Mouse (Mus musculus): ENCODE measurements around the gene Gas1.

Gene Gas1

GRCm38 (mm10) chr13:60173186-60173585 is 4.0 kb downstream of the Gas1 start:
- DNase-seq (ENCODE audit: low spot score in 2 of 2) = no peak

GRCm38 (mm10) chr13:60172366-60173017 is 4.7 kb downstream of the Gas1 start:
- DNase-seq (ENCODE audit: low spot score in 2 of 2) = peak; percentile 29 to 31

- no peak for DNase-seq (ENCODE audit: low spot score in 2 of 2)
These were observed 5.4 kb downstream of the Gas1 start for GRCm38 (mm10) chr13:60171781-60172180.

DNA sequence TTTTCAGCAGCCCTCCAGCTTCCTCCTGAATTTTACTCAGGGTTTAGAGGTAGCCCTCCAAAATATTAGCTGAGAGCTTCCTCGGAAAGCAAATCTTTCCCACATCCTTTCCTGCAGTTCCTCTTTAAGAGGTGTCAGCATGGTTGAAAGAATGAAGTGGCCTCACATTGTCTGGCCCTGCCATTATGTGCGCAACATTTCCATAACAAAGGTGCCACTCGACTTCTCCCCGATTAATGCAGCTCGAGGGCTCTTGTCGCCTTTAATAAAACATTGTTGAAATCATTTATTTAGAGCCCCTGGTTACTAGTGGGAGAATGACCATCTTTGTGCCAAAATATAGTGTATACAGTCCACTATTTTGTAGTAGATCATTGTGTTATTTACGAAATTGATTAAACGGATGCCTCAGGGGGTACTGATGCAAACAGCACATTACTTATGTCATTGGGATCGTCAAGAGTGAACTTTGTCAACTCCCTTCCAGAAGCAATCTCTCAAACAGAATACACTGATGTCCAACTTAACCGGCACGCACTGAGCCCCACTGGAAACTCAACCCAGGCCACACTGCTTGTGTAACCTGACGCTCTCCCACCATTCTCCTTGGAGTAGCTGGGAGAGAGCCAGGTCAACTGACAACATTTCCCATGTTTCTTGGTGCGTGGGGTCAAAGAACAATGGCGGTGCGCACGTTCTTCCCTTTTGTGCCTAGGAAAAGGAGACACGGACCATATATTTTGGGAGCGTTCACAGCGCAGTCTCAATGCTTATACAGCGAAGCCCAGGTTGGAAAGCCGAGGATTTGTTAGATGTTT is 6.1 kb downstream of the Gas1 start:
- DNase-seq (ENCODE audit: low spot score in 2 of 2) = no peak

DNA sequence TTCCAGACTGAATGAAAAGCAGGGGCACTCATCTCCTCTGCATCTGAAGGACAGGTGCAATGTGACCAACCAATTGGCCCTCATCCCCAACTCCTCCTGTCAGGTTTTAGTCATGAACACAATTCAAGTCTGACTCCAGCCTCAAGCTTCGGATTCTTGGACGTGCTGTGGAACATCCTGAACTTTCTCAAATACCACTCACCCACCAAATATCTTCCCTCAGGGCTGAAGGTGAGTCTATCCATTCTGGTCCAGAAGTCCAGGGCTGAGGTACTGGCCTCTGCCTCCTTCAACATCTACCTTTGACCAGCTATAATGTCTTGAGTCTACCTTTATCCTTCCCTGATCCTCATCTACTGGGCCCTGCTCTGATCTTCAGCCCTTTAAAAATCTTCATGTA is 8.1 kb downstream of the Gas1 start:
- DNase-seq (ENCODE audit: low spot score in 2 of 2) = no peak

GRCm38 (mm10) chr13:60156294-60157126 is 20.7 kb downstream of the Gas1 start:
- DNase-seq (ENCODE audit: low spot score in 2 of 2) = no peak

DNA sequence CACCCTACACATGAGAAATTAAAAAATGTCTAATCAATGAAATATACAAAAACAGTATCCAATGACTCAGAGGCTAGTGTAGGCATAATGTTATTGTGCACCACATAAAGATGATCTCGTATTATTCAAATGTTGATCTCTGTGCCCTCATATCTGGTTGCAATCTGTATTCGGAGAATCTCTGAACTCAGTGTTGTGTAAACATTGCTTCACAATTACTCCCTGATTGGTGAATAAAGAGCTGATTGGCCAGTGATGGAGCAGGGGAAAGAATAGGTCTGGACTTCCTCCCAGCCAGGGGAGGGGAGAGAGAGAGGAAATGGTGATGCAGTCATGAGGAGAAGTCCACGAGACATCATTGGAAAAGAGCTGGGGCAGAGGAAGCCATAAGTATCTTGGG is 23.0 kb downstream of the Gas1 start:
- DNase-seq (ENCODE audit: low spot score in 2 of 2) = no peak

DNA sequence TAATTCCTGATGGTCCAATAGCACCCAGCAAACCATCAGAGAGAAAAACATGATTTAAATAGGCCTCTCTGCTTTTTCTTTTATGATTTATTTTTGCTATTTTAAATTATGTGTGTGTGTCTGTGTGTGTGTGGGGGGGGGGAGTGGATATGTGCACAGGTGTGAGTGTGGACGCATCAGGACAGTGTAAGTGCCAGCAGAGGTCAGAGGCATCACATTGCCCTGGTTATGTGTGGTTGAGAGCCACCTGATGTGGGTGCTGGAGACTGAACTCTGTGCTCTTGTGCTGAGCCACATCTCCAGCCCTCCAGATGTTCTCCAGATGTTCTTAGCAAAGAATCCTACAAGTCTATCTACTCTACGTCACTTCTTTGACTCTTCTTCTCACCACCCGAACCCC is 28.9 kb downstream of the Gas1 start:
- DNase-seq (ENCODE audit: low spot score in 2 of 2) = no peak

- no peak for DNase-seq (ENCODE audit: low spot score in 2 of 2)
These were observed 29.3 kb downstream of the Gas1 start for GRCm38 (mm10) chr13:60147857-60148181.

DNA sequence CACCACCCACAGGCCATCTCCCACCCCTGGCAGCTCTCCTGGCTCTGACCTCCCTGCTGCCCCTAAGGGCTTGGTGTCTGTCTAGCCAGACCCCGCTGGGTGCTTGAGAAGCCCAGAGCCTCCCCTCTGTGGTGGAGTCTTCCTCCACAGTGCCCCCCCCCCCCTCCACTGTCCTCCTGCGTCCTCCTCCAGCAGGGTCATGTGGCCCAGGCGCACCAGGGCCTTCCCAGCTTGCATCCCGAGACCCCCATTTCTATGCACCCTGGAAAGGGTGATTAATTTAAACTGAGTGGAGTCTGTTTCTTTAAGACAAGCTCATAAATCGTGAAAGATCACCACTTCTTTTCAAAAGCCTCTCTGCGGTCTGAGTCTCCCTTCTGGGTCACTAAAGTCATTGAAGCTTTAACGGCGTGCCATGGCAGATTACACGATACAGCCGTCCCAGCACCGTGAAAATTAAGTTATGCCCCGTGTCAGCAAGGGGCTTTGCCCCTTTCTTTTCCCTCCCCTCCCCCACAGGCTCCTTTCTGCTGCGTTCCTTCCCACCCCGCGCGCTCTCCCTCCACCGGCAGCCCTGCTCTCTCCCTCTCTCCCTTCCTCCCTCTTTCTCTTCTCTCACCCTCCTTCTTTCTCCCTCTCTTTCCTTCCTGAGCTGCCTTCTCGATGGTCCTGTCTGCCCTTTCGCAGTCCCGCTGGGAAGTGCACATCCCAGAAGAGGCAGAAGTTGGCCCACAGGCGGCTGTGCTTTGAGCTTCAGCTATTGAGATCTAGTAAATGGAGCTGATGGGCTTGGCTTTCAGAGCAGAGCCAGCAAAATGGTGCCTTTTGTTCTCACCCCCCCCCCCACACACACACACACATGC is 29.9 kb downstream of the Gas1 start:
- no peak for DNase-seq (ENCODE audit: low spot score in 2 of 2)

GRCm38 (mm10) chr13:60146231-60146630 is 30.9 kb downstream of the Gas1 start:
- DNase-seq (ENCODE audit: low spot score in 2 of 2) = no peak

GRCm38 (mm10) chr13:60136962-60137361 is 40.2 kb downstream of the Gas1 start:
- no peak for DNase-seq (ENCODE audit: low spot score in 2 of 2)

GRCm38 (mm10) chr13:60134439-60134799 is 42.7 kb downstream of the Gas1 start:
- no peak for DNase-seq (ENCODE audit: low spot score in 2 of 2)

- DNase-seq (ENCODE audit: low spot score in 2 of 2) = no peak
These were observed 43.3 kb downstream of the Gas1 start for GRCm38 (mm10) chr13:60133716-60134438.

DNA sequence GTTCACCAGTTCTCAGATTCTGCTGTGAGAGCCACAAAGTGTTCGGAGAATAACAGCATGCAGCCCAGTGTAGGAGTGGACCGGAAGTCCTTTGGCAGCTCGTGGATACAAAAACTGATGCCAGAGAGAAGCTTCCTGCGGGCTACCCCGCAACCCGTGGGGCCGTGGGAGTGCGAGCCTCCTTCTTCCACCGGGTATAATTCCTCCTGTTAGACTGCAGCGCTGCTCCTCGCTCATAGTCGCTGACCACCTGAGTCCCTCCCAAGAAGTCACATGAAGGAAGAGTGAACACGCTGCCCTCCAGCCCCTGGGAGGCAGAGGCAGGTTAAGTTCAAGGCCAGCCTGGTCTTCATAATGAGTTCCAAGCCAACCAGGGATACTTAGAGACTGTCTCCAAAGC is 45.4 kb downstream of the Gas1 start:
- DNase-seq (ENCODE audit: low spot score in 2 of 2) = no peak

GRCm38 (mm10) chr13:60129541-60129940 is 47.6 kb downstream of the Gas1 start:
- DNase-seq (ENCODE audit: low spot score in 2 of 2) = no peak

- DNase-seq (ENCODE audit: low spot score in 2 of 2) = no peak
These were observed 50.8 kb downstream of the Gas1 start for GRCm38 (mm10) chr13:60126338-60126737.

- DNase-seq (ENCODE audit: low spot score in 2 of 2) = no peak
These were observed 51.5 kb downstream of the Gas1 start for GRCm38 (mm10) chr13:60125501-60126305.

- DNase-seq (ENCODE audit: low spot score in 2 of 2) = no peak
These were observed 52.1 kb downstream of the Gas1 start for GRCm38 (mm10) chr13:60125020-60125419.

GRCm38 (mm10) chr13:60124456-60124855 is 52.7 kb downstream of the Gas1 start:
- no peak for DNase-seq (ENCODE audit: low spot score in 2 of 2)

All from heart, adult 9 months (tissue).